Mouse (Mus musculus) ovary, adult 2 months (tissue): Measurements from ENCODE around the gene Gm3468. TPM values are rescaled to one million over a fixed set of nuclear protein-coding genes. Genes with fewer than 3 reads are reported as not detected.

Source experiments
- polyA plus RNA-seq: library from polyadenylated mRNA; depleted of rRNA; stranded (reverse); fragments of >200 nt; gene quantifications from 2 replicates; pipeline ENCODE4 v1.2.3, GENCODE M21; 2012; rRNA removed

The Gm3468 gene
- not detected in 2 replicates for polyA plus RNA-seq

DNA sequence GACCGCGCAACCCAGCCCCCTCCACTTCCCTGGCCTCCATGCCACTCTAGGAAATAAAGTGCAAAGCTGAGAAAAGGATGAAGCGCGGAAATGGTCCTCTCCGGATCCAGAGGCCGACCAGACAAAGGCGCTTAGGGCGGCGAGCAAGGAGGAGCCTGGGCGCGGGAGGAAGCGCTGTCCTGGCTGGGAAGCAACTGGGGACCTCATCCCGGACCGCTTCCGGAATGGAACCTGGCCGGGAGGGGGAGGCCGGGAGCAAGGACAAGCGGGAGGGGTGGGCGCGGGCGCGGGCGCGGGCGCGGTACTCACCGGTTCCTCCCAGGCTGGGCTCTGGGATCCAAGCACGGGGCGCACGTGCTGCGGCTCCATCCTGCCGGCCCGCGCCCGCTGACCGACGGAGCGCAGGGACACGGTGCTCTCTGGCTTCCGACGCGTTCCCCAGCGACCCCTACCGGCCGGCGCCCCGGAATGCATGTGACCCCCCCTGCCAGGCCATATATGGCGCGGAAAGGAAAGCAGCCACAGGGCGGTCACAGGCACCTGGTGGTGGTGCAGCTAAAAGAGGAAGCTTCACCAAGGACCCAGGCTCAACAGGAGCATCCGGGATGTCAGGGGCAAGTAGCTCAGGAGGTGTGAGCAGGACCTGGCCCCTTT lies at the start of gene Gm3468:
TSS of gene Gm3468 (minus strand) at position 394 of the 654 bp plus-strand sequence.

DNA sequence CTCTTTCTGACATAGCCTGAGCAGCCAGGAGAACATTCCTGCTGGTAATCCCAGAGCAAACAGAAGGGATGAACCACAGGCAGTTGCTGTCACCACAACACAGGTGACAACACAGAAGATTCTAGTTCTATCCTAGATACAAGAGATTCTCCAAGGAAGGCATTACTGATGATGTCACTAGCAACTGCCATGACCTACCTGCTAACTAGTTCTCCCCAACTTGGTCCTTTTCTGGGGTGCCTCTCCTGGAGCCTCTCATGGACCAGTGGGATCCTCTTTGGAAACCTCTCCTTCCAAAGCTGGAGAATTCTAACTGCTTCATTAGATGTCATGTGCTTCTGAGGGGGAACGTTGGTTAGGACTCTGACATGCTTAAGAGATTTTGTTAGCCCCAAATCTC lies 17.2 kb upstream of the Gm3468 start, which contains the start of gene Gm3476:
TSS of gene Gm3476 (minus strand) at position 101 of the 400 bp plus-strand sequence.

DNA sequence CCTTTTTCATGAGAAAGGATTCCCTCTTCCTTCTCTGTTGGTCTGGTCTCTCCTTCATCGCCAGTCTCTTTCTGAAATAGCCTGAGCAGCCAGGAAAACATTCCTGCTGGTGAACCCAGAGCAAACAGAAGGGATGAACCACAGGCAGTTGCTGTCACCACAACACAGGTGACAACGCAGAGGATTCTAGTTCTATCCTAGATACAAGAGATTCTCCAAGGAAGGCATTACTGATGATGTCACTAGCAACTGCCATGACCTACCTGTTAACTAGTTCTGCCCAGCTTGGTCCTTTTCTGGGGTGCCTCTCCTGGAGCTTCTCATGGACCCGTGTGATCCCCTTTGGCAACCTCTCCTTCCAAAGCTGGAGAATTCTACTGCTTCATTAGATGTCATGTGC lies 14.6 kb downstream of the Gm3468 start, which contains the start of gene Gm8206:
TSS of gene Gm8206 (minus strand) at position 101 of the 400 bp plus-strand sequence.

GRCm38 (mm10) chr14:6058167-6058566 lies 50.3 kb downstream of the Gm3468 start, which contains the start of gene Gm6337:
Gm6337 (minus strand) TSS chr14:6058267.

Other genes with a start within 250 kb of the Gm3468 start
- not detected in 2 replicates for gene Gm8237, start 228.3 kb downstream of the Gm3468 start, polyA plus RNA-seq
- not detected in 2 replicates for gene Gm3248, start 146.9 kb downstream of the Gm3468 start, polyA plus RNA-seq
- not detected in 2 replicates for gene Gm3453, start 129.5 kb downstream of the Gm3468 start, polyA plus RNA-seq
- gene Gm6337, start 50.4 kb downstream of the Gm3468 start, polyA plus RNA-seq = not detected in 2 replicates
- not detected in 2 replicates for gene Gm8206, start 14.7 kb downstream of the Gm3468 start, polyA plus RNA-seq
- gene Gm3476, start 17.1 kb upstream of the Gm3468 start, polyA plus RNA-seq = not detected in 2 replicates
- not detected in 2 replicates for gene Gm21560, start 110.6 kb upstream of the Gm3468 start, polyA plus RNA-seq
- 0.87 TPM in 1 of 2 replicates, not detected in the other for gene Gm3411, start 178.6 kb upstream of the Gm3468 start, polyA plus RNA-seq
- not detected in 2 replicates for gene Gm21103, start 196.2 kb upstream of the Gm3468 start, polyA plus RNA-seq
- not detected in 2 replicates for gene Gm3618, start 235.0 kb upstream of the Gm3468 start, polyA plus RNA-seq